Mouse (Mus musculus) testis, postnatal 14 days (tissue): ENCODE measurements around the gene Osbpl7.

Source experiments
- DNase-seq: peaks from one replicate; pipeline ENCODE4 v3.0.0; 2021; ENCODE audit warnings: low spot score

The Osbpl7 gene

DNA sequence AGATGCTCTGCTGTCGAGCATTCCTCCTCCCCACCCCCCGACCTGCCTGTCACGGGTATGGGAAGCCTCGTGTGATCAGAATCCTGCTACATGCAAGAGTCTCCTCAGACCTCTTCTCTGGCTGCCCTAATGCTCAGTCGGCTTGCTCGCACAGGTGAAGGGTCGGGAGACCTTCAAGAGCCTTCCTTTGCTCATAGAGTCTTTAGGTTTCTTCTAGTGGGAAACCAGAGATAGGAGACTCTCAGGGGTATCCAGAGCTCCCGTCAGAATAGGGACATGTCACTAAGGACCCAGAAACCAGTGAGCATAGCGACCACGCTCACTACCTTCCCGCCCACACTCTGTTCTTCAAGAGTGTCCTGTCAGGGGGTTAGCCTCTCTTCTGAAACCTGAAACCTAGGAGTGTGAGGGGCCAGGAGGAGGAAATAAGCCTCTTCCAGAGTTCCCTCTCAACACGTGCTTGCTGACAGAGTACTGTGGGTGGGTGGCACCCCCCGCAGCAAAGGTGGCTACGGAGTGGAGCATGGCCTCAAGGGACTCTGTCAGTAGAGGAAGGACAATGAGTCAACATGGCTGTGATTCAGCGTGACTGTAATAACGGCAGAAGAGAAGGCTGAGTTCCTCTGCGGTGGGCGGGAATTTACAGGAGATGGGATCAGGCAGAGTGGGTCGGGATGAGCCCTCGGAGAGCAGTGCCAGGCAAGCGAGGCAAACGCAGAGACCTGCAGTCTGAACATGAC is 33.1 kb downstream of the Osbpl7 start:
- DNase-seq: no peak

DNA sequence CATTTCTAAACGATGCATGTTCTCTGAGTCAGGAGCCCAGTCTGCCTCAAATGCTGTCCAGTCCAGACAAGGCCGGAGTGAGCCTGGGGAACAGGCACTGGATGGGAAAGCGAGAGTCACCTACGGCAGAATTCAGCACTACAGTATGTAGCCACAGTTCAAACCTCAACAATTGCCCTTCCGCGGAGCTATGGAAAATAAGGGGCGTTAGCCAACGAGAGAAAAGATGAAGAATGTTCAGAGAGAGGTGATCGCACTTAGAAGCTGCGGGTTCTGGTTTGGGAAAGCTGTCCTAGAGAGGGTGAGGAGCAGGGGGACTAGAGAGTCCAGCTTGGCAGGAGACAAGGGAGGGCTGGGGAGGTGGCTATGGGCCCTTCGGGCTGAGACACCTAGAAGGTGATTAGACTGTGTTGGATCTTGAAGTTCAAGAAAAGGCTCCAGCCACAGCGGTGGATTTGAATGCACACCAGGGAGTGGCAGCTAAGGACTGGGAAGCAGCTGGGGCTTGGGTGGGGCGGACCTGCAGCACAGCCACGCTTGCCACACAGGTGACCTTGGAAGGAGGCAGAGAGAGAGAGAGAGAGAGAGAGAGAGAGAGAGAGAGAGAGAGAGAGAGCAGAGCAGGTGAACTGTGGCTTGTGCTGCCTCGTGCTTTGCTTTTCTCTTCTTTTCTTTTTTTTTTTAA is 34.5 kb downstream of the Osbpl7 start:
- no peak for DNase-seq

DNA sequence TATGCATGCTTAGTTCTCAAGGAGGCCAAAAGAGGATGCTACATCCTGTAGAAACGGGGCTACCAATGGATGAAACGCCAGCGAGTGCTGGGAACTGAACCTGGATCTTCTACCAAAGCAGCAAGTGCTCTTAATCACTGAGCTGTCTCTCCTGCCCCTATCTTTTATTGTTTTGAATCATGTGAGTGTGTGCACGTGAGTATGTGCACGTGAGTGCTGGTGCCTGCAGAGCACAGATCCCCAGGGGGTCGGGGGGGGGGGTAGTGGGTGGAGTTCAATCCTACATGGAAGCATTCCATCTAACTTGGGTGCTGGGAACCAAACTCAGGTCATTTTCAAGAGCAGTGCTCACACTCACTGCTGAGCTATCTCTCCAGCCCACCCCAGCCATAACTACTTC is 35.9 kb downstream of the Osbpl7 start:
- DNase-seq: no peak

DNA sequence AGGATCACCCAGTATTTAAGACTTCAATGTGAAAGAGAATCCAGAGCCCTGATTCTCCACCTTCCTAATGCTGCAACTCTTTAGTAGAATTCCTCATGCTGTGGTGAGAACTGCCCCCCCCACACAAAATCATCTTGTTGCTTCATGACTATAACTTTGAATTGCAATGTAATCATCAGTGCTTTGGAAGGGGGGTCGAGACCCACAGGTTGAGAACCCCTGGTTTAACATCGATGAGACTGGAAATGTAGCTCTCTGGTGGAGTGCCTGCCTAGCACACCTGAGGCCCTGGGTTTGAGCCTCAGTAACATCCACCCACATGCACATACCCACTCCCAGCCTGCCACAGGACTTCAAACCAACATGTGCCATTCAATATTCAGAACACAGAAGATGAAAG is 44.2 kb downstream of the Osbpl7 start:
- no peak for DNase-seq

DNA sequence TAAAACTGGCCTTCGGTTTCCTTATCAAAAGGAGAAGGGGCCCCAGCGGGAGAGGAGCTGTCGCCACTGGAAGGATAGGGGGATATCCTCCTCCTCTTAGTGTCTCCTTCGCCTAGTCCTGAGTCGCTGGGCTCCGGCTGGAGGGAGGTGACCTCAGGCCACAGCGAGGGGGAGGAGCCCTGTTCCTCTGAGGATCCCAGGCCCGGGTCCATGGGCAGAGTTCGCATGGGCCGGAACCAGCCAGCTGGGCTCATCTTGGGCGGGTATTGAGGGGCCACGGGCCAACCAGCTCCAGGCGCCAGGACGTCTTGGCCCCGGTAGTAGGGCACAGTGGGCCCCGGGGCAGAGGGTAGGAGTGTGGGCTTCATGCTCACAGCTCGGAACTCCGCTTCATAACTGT is 48.4 kb downstream of the Osbpl7 start:
- no peak for DNase-seq

DNA sequence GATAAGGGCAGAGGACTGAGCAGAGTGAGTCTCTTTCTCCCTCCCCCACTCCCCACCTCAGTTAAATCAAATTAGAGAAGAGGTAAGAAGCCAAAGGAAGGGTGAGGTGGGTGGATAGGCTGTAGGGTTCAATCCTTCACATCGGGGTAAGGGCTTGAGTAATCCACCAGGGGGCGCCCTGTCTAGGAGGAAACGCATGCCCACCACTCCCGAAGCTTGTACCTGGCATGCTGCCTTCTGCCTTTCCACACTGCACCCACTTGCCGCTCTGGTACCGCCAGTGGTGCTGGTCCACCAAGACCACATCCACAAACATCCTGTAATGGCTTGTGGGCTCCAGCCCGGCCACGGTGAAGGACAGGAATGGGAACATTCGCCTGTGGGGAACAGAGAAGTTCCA is 51.3 kb downstream of the Osbpl7 start:
- peak; percentile 55 for DNase-seq

DNA sequence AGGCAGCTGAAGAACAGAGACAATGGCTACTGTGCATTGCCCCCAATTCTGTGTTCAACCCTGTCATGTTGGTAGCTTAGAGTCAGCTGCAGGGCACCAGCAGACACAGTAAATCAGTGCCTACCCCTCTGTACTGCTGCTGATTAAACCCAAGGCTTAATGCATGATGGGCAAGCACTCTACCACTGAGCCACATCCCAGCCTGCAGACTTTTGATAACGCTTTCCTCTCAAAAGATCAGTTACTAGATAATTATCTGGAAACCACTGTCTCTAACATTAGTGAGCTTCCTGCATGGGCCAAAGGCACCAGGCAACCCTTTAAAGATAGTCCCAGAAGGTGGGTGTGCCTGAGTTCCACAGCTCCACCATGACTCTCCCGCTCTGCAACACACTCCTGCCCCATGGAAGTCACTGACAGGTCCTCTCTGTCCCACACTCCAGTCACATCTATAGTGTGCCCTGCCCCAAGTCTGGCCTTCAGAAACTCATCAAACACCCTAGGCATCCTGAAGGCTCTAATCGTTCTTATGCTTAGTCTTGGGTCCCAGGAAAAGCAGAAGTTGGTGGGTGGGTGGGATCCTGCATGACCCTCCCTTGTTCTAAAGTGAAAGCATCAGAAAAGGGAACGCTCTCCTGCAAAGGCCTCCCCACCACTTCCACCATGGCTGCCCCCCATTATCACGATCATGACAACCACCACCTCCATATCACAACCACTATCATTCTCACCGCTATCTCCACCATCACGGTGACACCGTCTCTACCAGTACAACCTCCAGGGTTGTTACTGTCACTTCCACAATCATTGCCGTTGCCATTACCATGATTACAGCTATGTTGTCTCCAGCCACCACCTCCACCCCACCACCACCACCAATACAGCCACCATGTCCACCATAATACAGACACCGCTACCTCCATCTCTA is 53.0 kb downstream of the Osbpl7 start:
- DNase-seq: no peak

DNA sequence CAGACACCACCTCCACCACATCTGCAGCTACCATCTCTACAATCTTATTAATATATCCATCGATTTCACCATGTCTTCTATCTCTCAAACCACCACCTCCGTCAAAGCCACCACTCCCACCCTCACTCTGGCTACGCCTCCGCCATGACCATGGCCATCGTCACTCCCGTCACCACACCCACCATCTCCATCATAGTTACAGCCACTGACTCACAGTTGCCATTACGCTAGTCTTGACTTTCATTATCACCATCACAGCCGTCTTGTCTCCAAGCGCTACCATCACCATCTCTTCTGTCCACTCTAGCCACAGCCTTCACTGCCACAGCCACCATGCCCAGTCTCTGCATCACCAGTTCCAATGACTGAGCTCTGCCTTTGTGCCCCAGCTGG is 53.7 kb downstream of the Osbpl7 start:
- DNase-seq: no peak

DNA sequence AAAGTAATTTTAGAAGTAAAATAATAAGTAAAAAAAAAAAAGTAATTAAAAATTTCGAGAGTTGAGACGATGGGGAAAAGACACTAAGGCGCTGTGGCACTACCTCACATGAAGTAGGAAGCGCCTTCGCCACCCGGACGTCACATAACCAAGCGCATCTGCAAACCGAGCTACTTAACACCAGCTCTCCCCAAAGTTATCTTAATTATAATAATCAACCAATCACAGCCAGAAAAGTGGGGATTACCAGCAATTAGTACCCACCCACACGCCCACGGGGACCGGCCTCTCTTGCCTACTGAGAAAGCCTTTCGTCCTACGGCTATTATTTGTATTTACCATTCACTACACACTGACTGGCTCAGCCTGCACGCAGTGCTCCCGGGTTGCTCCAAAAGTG is 58.5 kb downstream of the Osbpl7 start:
- DNase-seq: no peak

DNA sequence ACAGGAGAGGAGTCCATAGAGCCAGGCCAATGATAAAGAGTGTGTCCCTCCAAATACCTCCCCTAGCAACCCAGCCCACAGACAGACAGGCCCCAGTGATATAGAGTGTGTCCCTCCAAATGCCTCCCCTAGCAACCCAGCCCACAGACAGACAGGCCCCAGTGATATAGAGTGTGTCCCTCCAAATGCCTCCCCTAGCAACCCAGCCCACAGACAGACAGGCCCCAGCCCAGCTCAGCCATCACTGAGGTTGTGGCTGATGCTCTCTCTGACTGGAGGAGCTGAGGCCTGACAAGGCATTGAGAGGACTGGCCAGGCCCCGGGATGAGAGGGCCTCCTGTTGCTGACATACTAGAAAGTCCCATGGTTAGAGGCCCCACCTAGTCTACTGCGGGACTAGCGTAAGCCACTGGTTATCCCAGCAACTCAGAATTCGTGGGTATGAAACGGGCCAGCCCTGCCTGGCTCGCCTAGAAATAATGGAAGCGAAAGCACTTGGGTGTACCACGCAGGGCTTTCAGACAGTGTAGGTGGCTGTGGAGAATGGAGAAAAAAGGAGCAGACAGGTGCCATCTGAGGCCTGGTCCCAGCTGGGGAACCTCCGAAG is 62.2 kb downstream of the Osbpl7 start:
- no peak for DNase-seq

DNA sequence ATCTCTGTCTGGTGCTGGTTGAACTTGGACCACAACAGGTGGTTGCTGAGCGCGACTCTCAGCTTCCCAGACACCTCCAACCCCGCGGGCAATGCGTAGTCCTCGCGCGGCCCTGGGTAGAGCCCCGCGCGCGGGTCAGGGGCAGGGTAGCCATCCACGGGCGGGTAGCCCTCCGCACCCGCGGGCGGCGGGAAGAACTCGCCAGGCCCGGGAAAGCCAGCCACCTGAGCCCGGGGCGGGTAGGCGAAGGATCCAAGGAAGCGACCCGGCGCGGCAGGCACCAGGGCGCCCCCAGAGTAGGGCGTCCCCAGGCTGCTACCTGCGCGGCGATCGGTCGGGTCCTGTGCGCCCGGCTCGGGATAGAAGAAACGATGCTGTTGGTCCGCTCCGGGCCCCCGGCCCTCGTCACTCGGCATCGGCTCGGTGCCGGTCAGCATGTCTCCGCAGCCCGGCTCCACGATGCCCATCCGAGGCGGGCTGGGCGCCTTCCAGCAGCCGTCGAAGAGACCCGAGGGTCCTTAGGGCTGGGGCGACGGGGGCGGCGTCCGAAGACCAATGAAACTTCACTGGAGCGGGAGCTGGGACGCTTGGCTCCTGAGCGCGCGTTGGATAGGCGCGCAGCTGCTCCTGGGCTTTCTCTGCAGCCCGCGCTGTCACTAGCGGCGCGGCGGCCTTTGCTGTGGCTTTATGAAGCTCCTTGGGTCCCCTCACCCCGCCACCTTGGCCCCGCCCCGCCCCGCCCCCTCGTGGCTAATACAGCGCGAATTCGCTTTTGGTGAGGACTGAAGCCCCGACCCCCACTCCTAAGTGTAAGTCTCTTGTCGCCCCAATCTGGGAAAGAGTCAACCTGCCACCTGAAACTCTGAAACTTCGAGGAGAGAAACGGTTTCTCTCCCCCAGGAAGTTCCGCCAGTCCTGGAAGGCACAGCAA is 64.5 kb downstream of the Osbpl7 start, which contains the start of gene Tbx21:
Tbx21 (minus strand) TSS at position 661 of the 931 bp plus-strand sequence.
- DNase-seq: no peak

DNA sequence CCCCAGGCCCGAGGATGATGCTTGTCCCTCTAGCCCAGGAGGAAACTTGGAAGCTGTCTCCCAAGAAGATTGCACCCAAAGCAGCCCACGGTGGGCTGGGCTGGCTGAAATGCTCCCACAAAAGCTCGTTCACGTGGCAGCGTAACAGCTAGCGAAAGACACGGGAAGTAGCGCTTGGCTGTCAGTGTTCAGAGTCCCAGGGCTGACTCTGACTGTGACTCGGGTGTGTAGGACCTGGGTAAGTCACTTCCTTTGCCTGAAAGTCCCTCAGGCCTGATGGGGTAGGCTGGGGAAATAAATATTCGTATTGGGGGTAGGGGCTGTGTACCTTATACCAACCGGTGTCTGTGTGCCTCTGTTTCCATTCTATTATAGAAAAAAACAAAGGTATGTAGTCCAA is 65.4 kb downstream of the Osbpl7 start:
- no peak for DNase-seq
